Mouse (Mus musculus) cerebellum, adult 9-11 months (tissue): ENCODE data around the gene Poldip2.
"Not testable (repeated sequence)": the region's sequence is repeated elsewhere in the genome, so short reads cannot be mapped to it uniquely, and the experiment has no call there.

ENCODE experiments used
- DNase-seq: peaks from one replicate; pipeline ENCODE4 v3.0.0; 2022

Poldip2 gene

DNA sequence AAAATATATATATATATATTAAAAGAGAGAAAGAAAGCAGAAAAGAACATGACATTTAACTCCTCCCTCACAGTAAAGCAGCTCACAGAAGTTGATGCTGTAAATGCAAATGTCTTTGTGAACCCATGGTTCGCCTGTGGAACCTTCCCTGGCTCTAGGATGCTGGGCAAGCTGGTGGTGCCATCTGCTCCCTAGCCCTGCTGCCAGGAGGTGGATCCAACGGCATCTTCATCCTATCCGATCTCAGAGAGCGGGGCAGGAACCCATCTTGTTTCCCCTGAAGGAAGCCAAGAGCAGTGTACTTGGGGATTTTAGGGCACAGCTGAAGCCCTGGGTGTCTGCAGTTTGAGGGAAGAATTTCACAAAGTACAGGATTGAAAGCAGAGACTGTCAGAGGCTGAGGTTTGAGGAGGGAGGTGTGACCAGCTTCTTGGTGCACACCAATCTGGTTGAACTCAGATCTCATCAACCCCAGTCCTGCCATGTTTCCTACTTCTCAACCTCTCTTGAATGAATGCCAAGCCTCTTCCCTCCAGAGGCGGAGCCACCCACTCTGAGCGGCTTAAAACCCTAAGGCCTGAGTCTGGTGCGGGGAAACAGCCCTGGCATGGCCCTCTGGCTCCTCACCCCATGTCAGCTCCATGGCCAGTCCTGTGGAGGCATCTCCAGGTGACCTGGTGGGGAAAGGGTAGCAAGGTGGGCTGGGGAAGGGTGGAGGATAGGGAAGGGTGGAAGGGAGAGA, 8.9 kb upstream of the Poldip2 start, which contains the start of gene Sebox:
TSS of gene Sebox (plus strand) at position 539 of the 742 bp plus-strand sequence.
- peak; percentile 94 for DNase-seq

GRCm38 (mm10) chr11:78505430-78505829, 6.6 kb upstream of the Poldip2 start:
- no peak for DNase-seq

GRCm38 (mm10) chr11:78509148-78509547, 2.8 kb upstream of the Poldip2 start:
- no peak for DNase-seq

DNA sequence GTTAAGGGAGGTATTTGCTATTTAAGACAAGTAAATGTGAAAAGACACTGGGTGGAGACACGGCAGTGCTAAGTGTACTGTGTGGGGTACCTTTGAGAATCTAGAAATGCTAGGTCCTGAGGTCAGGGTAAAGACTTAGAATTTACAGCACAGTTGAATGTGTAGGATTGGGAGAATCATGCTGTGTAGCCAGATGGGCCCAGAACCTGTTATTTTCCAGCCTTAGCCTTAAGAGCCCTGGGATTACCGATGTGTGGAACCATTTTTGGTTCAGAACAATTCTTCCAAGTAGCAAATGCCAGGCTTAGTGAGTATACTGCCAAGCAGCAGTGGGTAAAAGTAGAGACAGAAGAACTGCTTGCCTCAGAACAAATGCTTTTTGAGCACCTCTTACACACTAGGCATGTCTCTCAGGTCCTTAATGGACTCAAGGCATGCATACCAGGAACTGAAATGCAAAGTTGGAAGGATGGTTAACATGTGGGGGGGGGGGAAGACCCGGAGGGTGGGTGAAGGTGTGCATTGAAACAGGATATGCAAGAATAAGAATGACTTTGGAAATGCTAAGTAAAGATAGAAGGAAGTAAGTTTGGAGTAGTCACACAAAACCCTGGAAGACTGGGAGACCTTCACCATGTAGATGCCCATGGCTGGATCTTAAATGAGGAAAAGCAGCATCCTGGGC, 1.3 kb downstream of the Poldip2 start:
- DNase-seq, result no peak

- no peak for DNase-seq
These were observed 3.7 kb downstream of the Poldip2 start for GRCm38 (mm10) chr11:78515549-78516325.

- no peak for DNase-seq
These were observed 6.9 kb downstream of the Poldip2 start for GRCm38 (mm10) chr11:78518931-78519330.

DNA sequence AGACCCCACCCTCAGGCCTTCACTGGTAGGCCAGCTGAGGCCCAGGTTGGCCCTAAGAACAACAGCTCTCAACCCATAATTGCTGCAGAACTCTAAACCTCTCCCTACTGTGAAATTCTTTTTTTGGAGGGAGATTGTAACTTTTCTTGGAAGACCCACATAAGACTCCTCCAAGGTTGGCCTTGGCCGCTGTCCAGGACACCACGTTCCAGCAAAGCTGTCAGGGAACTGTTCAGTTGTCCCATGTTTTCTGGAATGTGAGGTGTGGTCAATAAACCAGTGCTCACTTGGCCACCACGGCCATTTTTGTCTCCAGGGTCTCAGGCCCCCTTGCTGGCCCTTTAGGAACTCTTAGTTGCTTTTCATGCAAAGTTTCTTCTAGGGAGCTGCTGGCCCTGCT, 9.9 kb downstream of the Poldip2 start:
- DNase-seq, result no peak

DNA sequence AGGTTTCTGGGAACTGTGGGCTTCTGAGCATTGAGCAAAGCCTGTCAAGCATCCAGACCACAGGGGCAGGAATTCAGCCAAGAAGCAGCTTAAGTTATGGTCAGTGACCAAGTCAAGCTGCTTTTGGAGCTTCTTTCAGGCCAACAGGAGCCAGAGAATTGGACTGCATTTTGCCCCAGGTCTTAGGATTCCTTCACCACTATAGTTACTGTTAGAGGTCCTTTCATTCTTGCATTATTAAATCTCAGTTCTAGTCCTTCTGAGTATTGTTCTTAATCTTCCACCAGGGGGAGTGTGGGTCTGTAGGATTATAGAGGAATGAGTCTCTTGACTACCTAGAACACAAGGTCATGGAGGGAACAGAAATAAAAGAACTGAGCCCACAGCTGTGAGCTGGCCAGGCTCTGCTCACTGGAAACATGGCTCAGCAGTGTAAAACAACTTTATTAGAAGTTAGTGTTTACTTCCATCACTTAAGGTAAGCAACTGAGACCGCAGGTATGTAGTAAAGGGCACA, 10.5 kb downstream of the Poldip2 start:
- no peak for DNase-seq

DNA sequence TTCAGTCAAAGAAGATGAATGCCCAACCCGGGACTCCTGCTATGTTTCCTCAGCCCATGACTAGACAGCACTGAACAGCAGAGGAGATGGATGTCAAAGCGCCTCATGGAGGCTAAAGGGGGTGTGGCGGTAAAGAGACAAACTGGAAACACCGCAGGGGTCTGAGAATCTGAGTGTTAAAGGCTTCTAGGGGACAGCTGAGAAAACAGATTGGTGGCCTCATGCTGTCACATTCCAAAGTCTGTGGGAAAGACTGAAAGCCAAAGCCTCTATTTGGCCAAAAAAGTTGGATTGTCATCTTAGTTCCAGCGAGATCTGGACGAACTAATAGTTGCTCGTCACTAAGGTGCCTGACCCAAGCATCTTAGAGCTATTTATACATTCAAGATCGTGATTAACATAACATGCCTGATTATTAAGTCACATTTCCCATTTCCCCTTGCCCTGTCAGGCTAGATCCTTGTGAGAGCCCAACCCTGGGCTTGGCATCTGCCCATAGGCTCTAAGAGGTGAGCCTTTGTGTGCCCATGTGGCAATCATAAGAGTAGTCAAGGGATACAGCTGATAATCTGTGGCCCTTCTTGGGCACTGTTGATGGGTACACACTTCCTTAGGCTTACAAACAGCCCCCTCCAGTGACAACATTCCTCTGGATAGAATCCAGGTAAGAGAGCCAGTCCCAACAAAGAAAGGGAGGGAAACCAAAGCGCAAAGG, 11.4 kb downstream of the Poldip2 start:
- DNase-seq, result no peak

DNA sequence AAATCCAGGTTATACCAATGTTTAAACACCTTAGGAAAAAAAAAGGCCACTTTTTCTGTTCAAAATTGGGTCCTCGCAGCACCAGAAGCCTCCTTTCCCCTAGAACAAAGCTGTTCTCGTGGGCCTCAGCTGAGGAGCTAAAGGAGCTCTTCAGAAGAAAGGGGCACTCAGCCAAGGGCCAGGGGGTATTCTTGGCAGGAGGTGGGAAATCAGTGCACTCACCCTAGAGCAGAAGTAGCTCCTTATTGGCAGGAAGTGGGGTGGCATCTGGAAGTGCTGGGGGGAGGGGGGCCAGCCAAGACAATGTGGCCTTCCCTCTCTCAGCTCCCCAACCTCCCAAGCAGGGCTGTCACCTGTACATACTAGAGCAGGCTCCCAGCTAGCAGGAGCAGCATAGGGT, 12.8 kb downstream of the Poldip2 start:
- DNase-seq, result no peak

- DNase-seq, result no peak
These were observed 16.7 kb downstream of the Poldip2 start for GRCm38 (mm10) chr11:78528714-78529113.

GRCm38 (mm10) chr11:78530001-78530400, 18.0 kb downstream of the Poldip2 start:
- no peak for DNase-seq

DNA sequence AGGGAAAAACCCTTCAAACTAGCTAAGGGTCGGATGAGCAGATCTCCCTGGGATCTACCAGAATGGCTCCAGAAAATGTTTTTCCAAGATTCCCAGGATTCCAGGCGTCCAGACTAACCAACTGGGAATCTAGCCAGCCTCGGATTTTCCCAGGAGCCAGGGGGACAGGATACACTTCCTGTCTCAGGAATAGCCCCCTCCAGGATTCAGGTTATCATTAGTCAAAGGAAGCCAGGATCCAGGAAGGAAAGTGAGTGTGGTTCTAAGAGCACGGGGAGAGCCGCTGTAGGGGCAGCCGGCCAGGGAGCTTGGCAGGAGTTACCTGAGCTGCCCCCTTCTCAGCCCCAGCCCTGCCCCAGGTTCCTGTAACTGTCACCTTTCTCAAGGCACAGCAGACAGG, 19.1 kb downstream of the Poldip2 start:
- no peak for DNase-seq

DNA sequence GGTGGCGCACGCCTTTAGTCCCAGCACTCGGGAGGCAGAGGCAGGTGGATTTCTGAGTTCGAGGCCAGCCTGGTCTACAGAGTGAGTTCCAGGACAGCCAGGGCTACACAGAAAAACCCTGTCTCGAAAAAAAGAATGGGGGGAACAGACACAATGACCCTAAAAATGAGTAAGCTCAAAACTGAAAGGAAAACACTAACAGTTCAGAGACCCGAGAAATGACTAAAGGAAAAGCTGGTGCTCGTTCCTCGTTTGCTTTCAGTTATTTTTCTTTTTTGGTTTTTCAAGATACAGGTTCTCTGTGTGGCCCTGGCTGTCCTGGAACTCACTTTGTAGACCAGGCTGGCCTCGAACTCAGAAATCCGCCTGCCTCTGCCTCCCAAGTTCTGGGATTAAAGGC, 19.5 kb downstream of the Poldip2 start:
- DNase-seq, result not testable (repeated sequence)

- no peak for DNase-seq
These were observed 22.5 kb downstream of the Poldip2 start for GRCm38 (mm10) chr11:78534516-78534915.

DNA sequence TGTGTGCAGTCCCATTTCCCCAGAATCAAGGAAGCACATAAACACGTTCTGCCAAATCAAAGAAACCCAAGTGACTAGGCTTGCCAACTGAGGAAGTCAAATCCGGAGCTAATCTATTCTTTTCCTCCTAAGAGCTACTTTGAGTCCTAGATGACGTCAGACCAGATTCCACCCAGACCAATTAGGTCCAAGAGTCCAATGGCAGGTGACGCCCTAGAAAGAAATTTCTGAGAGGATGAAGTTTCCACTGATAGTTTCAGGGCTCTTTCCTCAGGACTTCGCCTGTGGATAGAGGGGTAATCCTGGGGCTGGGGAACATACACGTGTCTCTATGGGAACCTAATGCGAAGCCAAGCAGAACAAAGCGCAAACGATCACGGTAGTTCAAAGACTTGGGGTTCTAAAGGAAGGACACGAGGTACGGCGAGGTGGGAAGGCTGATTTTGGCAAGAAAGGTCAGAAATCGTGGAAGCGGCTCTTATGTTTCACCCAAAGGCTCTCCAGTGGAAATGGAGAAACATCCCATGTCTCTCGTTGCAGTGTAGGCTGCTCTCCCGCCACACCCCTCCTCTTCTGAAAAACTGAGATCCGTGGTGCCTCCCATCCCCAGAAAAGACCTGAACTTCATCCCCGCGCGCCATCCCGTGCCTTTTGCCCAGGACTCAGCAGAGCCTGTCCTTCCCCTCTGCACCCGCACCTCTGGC, 23.5 kb downstream of the Poldip2 start:
- DNase-seq, result peak; percentile 60

DNA sequence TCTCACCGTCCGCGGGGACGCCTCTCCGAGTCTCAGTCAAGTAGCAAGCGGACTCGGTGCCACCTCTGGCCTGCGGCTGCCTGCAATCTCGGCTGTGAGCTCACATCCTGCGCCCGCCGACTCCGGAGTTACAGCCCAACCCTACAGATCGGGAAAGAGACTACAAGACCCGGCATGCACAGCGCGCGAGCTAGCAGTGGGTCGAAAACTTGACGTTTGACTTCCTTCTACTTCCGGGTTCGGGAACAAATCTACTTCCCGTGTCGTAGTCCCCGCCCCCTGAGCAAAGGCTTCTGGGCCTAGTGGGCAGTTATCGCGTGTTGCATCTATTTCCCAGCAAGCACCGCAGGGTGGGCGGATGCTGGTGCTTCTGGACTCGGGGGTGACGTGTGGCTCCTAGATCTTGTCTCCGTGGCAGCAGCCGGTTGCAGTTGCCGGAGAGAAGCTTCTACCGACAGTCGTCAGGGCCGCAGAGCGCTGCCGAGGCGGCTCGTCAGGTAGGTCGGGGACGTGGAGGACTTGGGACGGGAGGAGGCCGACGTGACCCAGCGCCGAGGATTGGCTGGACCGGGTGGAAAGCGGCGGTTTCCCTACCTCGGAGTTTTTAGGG, 24.2 kb downstream of the Poldip2 start, which contains the start of the genes Tnfaip1 and Ift20:
TSS of gene Tnfaip1 (minus strand) at position 253 of the 610 bp plus-strand sequence.
TSS of gene Ift20 (plus strand) at position 282 of the 610 bp plus-strand sequence.
- DNase-seq, result peak; percentile 98

DNA sequence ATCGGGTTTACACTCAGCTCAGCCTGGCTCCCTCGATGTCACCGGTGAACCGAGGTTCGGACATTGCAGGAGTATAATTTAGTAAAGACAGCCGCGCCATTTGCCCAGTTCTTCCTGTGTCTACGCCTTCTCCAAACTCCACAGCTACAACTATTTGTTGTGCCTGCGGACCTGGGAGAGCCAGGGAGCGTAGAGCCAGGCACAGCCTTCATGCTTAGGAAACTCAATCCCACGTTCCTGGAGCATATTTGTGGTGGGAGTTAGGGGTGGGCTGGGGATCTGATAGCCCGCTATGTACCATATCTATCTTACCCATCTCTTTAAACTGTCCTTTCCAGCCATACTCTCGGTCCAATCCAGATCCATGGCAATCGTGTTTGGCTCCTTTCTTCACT, 24.7 kb downstream of the Poldip2 start:
- DNase-seq, result no peak

GRCm38 (mm10) chr11:78540358-78540757, 28.4 kb downstream of the Poldip2 start:
- DNase-seq, result no peak

GRCm38 (mm10) chr11:78544449-78545111, 32.6 kb downstream of the Poldip2 start:
- DNase-seq, result peak; percentile 1

DNA sequence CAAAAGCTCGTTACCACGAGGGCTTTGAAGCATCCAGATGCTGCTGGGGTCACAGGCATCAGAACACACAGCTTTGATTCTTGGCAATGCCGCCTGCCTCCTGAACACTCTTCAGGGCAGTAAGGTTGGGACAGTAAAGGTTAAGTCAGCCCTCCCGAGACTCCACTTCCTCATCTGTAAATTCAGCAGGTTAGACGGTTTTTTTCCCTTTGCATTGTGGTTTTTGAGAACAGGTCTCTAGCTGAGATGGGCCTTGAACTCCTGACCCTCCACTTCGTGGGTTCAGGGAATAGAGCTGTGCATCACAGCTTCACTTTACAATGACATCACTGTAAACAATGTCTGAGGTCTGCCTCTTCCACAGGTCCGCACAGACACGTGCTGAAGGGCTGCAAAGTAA, 33.2 kb downstream of the Poldip2 start:
- no peak for DNase-seq
